ENCODE assay signal across 24 mouse cellular contexts in genomic region chr8:47383632-47384031, GRCm38 (mm10).
"Had no signal": no experiment of that assay in that cellular context is flagged by ENCODE, and none has a peak within 500 bp of the region (broad histone marks: within the 10 kb centered on the region; RNA-seq: fewer than 3 reads in every experiment).

No protein-coding gene starts in this region.

- H3K36me3 ChIP-seq: heart, embryonic 10.5 days; heart, embryonic 12.5 days; hindbrain, embryonic 10.5 days; hindbrain, embryonic 12.5 days; intestine, embryonic 15.5 days; limb, embryonic 12.5 days had no signal

- H3K9me3 ChIP-seq: heart, embryonic 10.5 days; heart, embryonic 12.5 days; hindbrain, embryonic 10.5 days; hindbrain, embryonic 12.5 days; intestine, embryonic 15.5 days; limb, embryonic 12.5 days had no signal

- H3K27ac ChIP-seq: heart, embryonic 10.5 days; hindbrain, embryonic 10.5 days; hindbrain, embryonic 12.5 days; hindbrain, embryonic 14.5 days; intestine, embryonic 15.5 days; layer of hippocampus, adult 2 months; limb, embryonic 12.5 days had no signal

- H3K27me3 ChIP-seq: heart, embryonic 12.5 days; hindbrain, embryonic 12.5 days; intestine, embryonic 15.5 days; limb, embryonic 12.5 days had no signal

- ATAC-seq: hindbrain, embryonic 16.5 days; inflammation-experienced regulatory T-cells, adult 6 months; intestine, embryonic 15.5 days; intestine, postnatal 0 days had no signal

- H3K4me2 ChIP-seq: heart, embryonic 12.5 days; hindbrain, embryonic 12.5 days; hindbrain, embryonic 14.5 days; intestine, embryonic 15.5 days; limb, embryonic 12.5 days; liver, embryonic 11.5 days had no signal

- H3K9ac ChIP-seq: heart, embryonic 12.5 days; hindbrain, embryonic 12.5 days; hindbrain, embryonic 14.5 days; intestine, embryonic 15.5 days; limb, embryonic 12.5 days had no signal

- DNase-seq: gastrocnemius, postnatal 14 days; gastrocnemius, postnatal 36 days; heart, adult 18-20 months; heart, postnatal 10 days; heart, postnatal 4 days; kidney, adult 18-20 months; kidney, adult 8-10 months; kidney, postnatal 10 days; kidney, postnatal 25 days; kidney, postnatal 4 days; left cerebral cortex, postnatal 4 days; liver had no signal

- H3K4me3 ChIP-seq: heart, embryonic 10.5 days; heart, embryonic 12.5 days; hindbrain, embryonic 10.5 days; hindbrain, embryonic 12.5 days; intestine, embryonic 15.5 days; layer of hippocampus, adult 2 months; limb, embryonic 12.5 days had no signal
